Mouse (Mus musculus) spleen, embryonic (tissue): ENCODE measurements around the gene Dpm3.

ENCODE experiments used
- CTCF ChIA-PET: fragments of 350-600 bp; sonication (Branson Sonifier 250); formaldehyde crosslinking; loops from one replicate; lab custom pipeline; 2022; lab: Charles Lee

The Dpm3 gene

DNA sequence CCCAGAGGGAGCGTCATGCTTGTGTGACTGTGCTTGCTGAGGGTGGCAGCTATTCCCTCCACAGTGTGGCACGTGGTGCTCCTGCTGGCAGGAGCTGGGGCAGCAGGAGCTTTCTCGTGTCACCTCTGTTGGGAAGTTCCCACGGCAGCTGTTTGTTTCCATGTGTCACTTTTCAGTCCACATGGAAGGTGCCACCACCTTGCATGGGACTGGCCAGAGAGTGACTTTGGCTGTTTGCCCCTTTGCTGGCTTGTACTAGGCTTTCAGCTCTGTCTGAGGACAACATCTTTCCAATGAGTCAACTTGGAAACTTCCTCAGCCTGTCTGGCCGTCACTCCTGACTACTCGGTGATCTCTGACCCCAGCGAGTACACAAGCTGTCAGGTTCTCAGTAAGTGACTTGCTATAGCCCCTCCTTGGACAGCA is 29.4 kb downstream of the Dpm3 start:
- CTCF ChIA-PET, result no interaction called here

DNA sequence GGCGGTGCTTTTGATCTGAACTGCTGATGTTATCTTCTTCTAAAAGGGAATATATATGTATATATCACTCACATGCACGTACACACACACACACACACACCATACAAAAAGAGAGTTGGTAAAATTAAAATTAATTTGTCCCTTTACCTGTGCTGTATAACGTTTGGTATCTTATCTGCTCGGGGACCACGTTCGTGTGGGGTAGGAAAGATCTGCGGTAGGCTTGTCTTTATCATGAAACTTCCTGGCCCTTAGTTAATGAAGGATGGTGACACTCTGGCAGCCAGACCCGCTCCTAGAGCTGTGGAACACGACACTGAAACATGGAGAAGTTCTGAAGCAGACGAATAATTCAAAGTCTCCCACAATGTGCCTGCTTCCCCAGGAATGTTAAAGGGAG is 32.7 kb downstream of the Dpm3 start:
- CTCF ChIA-PET, result interaction anchor here (0.7 kb wide), 1 partner anchor 179 kb away, joined by 3 read pairs; no protein-coding TSS in a partner anchor

DNA sequence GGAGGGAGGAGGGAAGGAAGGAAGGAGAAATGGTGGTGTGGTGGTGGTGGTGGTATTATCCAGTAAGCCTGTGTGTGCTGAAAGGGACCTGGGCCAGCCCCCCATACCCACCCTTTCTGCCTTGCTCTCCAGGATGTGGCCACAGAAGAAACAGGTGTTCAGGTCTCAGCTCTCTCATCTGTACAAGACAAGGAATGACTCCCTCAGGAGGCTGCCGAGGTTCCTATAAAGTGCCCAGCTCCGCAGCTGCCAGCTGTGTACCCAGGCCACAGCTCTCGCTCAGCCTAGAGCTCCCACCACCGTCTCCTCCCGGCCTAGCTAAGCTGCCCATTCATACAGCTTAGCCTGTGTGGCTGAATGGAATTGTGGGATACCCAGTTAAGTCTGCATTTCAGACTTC is 33.1 kb downstream of the Dpm3 start:
- CTCF ChIA-PET, result interaction anchor here (0.7 kb wide), 1 partner anchor 179 kb away, joined by 3 read pairs; no protein-coding TSS in a partner anchor

DNA sequence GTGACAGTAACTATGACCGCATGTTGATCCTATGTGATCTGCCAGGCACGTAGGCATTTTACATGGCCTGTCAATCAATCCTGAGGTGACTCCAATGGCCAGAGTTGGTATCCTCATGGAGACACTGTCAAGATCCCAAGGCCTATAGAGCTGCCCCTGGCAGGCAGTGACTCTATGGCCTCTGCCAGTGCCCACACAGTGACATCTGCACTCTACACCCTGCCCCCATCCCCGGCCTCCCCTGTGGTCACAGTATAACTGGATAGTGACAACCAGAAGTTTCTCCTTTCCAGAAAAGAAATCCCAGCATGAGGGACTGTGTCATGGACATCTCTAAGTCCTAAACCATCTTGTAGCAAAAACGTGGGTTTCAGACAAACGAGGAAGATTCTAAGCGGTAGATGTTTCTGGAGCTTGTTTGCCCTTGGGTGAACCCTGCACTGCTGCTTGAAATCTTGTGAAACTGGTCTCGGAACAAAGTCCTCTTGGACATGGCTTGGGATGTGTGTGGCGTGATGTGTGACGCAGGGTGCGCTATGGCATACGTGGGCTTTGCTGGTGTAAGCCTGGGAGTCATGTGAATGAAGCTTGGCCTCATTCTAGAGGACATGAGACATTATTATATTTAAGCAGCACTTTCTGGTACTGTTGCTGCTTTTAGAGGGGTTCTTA is 34.2 kb downstream of the Dpm3 start:
- CTCF ChIA-PET, result interaction anchor here (1.0 kb wide), 1 partner anchor 44 kb away, joined by 3 read pairs; no protein-coding TSS in a partner anchor

DNA sequence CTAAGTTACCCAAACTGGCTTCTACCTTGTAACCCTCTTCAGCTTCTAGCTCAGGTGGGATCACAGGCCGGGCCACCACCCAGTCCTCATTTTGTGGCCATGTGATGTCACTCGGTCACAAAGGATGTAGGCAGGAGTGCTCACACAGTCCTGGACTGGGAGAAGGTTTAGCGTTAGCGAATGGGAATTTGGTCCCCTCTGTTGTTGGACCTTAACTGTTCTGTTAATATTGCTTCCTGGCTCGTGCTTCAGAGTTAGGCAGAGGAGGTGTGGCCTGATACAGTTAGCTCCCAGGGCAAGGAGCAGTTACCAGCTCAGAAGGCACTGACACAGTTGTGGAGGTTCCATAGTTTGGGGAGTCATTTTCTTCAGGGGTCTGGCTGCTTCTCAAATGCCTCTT is 35.0 kb downstream of the Dpm3 start:
- CTCF ChIA-PET, result interaction anchor here (1.0 kb wide), 1 partner anchor 45 kb away, joined by 3 read pairs; no protein-coding TSS in a partner anchor

DNA sequence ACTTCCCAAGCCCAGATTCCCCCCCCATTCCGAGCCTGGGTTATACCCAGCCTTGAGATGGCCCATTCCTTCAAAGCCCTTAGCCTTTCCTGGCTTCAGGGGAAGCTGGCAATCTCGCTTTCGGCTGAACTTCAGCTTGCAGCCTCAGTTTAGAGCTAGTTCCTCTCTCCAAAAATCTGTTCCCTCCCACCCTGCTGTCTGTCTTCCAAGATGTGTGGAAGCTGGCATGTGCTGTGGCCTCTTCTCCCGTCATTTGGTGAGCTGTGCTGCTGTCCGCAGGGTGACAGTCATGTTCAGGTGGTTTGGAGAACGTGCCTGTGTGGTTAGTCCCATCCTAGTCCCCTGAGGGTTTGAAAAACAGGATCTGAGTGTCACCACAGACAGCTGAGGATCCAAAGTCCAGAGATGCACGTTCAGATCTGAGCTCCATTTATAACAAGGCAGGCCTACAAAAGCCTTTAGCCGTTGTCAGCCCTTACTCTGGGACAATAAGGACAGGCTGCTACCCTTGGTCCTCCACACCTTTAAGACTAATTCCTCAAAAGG is 36.6 kb downstream of the Dpm3 start:
- CTCF ChIA-PET, result no interaction called here

DNA sequence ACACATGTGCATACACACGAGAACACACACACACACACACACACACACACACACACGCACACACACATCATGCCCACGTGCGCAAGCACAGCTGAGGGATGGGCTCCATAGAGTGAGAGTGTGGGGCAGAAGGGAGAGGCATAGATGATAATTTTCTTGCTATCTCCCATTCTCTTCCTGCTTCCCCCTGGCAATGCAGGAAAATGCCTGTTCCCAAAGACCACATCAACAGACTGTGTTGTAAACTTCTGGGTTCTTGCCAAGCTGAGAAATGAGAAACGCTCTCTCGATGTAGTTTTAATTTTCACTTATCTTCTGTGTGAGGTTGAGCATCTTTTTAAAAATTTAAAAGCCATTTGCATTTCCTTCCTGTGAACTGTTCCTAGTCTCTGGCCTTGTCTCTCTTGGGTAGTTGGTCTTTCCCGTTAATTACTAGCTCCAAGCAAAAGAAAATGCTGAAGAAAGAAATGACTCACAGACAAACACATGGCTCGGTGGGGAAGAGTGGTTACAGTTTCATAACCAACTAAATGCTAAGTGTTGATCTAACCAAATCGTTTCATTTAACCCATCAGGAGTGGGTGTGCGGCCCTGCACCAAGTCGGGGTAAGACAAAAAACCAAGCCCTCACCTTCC is 37.7 kb downstream of the Dpm3 start:
- CTCF ChIA-PET, result interaction anchor here (0.6 kb wide), 1 partner anchor 439 kb away, joined by 3 read pairs; no protein-coding TSS in a partner anchor

DNA sequence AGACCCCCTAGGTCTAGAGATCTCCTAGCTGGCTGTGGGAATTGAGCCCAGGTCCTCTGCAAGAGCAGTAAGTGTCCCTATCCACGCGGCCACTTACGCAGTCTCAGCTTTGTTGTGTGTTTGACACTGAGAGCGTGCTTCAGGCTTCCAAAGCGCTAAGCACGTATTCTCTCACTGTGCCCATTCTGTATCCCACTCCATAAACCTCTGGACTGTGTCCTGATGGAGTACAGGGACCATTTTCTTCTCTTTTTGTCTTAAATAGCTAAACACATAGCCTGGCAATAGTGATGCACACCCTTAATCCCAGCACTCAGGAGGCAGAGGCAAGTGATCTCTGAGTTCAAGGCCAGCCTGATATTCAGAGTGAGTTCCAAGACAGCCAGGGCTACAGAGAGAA is 39.8 kb downstream of the Dpm3 start:
- CTCF ChIA-PET, result interaction anchor here (0.5 to 1.3 kb wide), 4 partner anchors 14 to 140 kb away, joined by 3 to 4 read pairs (median 4); no protein-coding TSS in a partner anchor

DNA sequence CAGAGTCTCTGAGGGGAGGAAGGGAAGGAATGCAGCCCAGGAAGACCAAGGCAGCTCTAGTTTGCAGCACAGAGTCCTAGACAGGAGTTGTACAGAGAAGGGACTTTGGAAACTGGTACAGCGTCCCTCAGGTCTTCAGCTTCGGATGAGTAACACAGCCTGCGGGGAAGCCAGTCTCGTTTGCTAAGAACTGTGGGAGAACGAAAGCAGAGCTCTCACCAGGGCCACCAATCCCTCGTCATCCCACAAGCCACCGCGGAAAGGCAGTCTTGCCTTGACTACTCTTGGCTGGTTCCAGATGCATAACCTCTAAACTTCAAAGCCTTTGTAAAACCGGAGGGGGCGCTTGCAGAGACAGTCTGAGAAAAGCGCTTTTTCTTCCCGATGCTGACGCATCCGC is 40.3 kb downstream of the Dpm3 start:
- CTCF ChIA-PET, result interaction anchor here (0.5 to 1.3 kb wide), 4 partner anchors 15 to 140 kb away, joined by 3 to 4 read pairs (median 4); no protein-coding TSS in a partner anchor

DNA sequence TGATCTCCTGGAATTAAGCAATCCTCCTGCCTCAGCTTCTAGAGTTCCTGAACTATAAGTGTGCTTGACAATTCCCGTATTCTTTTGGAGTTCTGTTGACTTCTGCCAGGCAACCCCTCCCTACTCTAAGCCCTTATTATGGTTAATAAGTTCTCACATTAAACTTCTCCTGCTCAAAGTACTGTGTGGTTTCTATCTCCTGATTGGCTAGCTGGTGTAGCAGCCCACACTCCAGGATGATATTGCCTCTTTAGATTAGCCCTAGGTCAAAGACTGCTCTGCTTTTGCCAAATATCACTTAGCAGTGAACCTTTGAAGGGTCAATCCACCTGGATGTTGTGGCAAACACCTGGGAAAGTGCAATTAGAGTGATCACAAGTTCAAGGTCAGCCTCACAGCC is 40.9 kb downstream of the Dpm3 start:
- CTCF ChIA-PET, result interaction anchor here (1.1 to 1.3 kb wide), 2 partner anchors 15 kb away, joined by 3 read pairs; no protein-coding TSS in a partner anchor

DNA sequence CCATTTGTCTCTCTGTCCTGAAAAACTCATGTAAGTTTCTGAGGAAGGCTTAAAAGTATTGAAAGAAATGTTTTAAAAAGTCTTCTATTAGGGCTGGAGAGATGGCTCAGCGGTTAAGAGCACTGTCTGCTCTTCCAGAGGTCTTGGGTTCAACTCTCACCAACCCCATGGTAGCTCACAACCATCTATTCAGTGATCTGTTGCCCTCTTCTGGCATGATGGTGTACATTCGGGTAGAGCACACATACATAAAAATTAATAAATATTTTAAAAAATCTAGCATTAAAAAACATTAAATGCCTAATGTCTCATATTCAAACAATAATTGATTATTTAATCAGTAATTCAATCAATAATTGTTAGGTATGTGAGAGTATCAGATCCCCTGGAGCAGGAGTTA is 41.4 kb downstream of the Dpm3 start:
- CTCF ChIA-PET, result no interaction called here

DNA sequence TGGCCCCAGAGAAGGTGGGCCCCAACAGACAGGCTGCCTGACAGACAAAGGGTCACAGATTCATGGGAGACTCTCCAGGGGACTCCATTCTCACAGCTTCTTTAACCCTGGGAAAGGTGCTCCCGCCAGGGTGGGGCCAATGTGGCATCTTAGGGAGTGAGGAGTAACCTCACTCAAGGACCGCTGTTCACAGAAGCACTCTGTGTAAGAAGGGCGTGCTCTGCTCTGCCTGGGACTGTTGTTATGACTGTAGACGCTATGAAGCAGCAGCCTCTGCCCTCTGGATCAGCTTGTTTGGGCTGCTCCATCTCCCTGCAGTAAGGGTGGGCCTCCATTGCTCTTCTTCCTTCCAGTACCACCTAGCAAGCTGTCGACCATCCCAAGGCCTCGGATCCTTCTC is 45.3 kb downstream of the Dpm3 start:
- CTCF ChIA-PET, result interaction anchor here (1.2 kb wide), 1 partner anchor 53 kb away, joined by 4 read pairs; no protein-coding TSS in a partner anchor

DNA sequence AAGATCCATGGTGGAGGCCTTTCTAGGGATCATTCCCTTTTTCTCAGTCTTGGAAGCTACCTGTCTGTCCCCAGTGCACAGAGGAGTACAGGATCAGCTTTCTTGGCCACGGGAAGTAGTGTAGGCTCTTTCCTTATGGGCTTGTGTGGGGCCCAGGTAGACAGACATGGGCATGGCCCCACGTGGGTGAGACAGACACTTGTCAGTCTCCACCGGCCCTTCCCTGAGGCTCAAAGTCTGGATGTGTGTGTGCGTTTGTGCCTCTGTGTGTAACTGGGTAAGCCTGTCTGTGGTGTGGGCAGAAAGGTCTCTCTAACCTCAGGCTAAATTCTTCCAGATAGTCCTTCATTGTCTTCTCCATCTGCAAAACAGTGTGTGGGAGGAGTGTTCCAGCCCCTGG is 45.9 kb downstream of the Dpm3 start:
- CTCF ChIA-PET, result interaction anchor here (1.2 kb wide), 1 partner anchor 54 kb away, joined by 4 read pairs; no protein-coding TSS in a partner anchor

DNA sequence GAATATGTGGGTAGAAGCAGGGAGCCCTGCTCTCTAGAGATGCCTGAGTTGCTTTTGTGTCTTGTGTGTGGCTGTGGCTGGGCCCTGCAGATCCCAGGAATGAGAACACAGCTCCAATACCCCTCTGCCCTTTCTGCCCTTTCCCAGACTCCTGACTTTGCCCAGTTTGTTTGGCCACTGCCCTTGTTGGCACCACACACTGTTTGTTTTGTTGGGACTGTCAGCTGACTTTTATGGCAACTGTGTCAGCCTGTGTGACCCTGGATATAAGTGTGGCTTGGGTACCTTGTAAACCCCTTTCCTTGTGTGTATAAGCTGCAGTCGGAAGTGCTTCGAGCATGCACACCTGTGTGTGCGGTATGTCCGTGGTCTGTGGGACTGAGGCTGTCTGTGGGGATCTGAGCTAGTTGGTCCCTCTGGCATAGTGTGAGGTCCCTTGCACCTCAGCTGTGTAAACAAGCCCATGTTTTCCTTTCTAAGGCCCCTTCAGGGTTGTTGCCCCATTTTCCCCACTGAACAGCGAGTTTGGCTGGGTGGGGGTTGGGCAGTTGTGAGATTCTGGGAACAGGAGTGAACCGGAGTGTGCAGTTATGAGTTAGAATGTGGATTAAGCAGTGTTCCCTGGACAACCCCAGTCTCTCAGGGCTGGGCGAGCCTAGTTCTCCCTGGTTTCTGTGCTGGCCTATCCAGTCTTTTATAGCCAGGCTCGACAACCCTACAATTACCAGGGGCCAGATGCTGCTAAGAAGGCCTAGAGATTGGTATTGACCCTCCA is 46.6 kb downstream of the Dpm3 start:
- CTCF ChIA-PET, result no interaction called here

DNA sequence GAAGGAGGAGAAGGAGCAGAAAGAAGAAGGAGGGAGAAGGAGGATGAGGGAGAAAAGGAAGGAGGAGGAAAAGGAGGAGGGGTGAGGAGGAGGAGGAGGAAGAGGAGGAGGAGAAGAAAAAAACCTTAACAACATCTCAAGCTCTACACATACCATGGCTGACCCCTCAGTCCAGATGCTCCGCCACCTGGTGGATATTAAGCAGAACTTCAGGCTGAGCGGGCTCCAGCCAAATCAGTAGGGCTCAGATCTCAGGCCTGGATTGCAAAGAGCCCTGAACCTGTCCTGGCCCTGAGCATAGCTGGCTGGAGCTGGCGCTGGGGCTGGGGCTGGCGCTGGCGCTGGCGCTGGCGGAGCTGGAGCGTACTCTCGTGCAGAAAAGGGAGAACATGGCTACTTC is 48.9 kb downstream of the Dpm3 start:
- CTCF ChIA-PET, result interaction anchor here (0.7 to 1.4 kb wide), 2 partner anchors 63 to 69 kb away, joined by 4 to 6 read pairs; partner anchors contain the start of genes Krtcap2 and Trim46

DNA sequence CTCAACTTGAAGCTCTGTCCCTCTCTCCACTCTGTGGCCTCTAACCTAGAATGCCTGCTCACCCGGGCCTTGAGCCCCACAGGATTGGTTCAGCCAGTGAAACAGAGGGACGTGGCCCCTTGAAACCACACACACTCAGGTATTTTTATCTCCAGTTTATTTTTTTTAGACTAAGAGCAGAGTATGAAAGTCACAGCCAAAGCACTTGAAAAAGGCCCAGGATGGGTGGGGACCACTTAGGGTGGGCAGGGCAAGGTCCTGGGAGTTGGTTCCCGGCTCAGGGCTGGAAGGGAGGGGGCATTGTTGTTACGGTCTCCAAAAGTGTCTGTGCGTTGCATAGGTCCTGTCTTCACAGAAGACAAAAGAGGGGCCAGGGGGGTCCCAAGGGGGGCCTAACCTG is 55.2 kb downstream of the Dpm3 start:
- CTCF ChIA-PET, result no interaction called here

DNA sequence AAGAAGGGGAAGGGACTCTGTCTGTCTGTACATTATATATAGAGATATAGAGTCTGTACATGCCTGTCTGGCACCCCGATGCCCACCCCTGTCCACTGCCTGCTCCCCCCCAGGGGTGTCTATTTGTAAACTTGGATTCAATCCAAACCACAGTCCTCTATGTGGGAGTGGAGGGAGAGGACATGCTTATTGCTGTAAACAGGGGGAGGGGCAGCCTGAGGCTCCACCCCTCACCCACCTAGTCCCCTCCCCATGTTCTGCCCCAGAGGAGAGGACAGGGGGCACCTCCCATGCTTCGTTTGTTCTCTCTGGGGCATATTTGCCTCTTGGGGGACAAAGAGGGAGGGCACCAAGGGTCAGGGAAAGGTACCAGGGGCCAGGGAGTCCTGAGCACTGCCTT is 55.6 kb downstream of the Dpm3 start:
- CTCF ChIA-PET, result interaction anchor here (1.1 kb wide), 1 partner anchor 15 kb away, joined by 3 read pairs; no protein-coding TSS in a partner anchor

DNA sequence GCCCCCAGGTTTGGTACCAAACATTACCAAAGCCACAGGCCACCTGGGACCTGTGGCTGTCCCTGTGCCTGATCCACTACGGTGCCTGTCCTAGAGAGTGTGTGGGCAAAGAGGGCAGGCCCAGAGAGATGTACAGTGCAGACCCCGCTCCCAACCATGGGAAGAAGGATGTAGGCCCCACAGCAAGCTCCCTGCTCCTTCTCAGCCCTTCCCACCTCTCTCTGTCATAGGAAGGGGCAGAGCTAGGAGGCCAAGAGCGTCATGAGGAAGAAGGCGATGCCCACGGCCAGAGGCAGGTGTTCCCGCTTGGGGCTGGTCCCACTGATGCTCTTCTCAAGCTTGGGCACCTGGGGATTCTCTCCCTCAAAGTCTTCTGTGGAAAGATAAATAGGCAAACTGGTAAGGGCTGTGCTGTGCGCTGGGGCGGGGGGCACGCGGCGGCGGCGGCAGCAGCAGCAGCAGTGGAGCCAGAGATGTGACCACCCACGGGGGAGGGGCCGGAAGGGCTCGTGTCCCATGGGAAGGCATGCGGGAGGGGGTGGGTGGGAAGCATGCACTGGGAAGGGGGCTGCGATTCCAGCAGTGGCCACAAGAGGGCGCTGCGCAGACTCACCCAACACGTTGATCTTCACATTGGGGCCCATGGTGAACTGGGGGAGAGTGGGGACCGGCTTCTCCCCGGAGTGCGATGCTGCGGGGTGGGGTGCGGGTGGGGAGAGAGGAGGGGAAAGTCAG is 56.2 kb downstream of the Dpm3 start:
- CTCF ChIA-PET, result interaction anchor here (1.1 kb wide), 1 partner anchor 16 kb away, joined by 3 read pairs; no protein-coding TSS in a partner anchor

DNA sequence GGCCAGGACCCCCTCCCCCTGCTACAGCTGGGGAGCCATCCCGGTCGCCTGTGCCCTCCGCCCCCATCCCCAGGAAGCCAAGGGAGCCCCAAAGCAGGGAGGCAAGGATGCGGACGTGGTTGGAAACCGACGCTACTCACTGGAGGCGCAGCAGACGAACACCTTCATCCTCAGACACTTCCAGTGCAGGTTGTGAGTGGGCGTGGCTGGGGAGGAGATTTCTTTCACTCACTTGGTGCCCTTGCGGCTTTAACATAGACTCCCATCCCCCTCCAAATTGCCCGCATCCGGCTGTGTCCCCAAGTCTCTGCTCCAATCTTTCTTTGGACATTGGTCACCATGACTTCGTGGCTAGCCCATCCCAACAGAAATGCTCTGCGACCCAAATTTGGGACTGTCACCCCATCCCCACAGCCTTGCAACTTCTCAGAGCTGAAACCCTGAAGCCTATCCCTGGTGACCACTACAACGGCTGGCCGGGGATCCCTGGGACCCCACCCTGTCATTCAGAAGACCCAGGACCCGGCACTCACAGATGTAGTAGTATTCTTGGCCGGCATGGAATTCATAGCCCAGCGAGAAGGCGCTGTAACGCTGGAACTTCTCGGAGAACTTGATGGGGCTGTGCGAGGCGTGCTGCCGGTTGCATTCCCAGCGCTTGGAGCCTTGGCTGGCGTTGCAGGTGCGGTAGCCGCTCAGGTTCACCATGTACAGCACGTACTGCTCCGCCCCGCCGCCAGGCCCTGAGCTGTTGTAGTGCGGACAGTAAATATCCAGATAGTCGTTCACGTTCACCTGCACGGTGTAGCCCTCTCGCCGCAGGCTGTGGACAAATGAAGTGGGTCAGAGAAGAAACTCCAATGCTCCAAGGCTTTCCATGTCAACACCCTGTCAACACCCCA is 57.0 kb downstream of the Dpm3 start:
- CTCF ChIA-PET, result interaction anchor here (1.1 kb wide), 1 partner anchor 17 kb away, joined by 3 read pairs; no protein-coding TSS in a partner anchor
